Mouse (Mus musculus): ENCODE results near the gene Parp16. TPM values are rescaled to one million over a fixed set of nuclear protein-coding genes. Genes with fewer than 3 reads are reported as not detected.

Gene Parp16
- 1 to 10 TPM; 6.4 to 7.5 TPM for polyA plus RNA-seq (2017; shearing (Covaris generic))

DNA sequence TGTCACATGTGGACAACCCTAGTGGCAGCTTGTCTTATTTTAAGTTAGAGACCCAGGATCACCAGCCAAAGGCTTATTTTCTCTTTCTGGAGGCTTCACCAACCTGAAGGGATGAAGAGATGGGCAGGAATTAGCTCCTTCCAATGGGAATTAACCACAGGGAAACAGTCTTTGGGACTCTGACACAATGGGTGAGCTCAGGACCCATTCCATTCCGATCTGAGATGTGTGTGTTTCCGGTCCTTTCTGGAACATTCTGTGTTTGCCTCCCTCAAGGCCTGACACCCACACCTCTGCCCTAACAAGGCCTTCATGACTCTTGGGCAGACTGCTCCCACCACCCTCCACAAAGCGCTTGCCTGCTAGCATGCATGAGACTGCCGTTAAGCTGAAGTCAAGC lies at the start of gene Parp16:
Gene Parp16 (plus strand): TSS at position 301 of the 400 bp plus-strand sequence.
- ATAC-seq: no peak

DNA sequence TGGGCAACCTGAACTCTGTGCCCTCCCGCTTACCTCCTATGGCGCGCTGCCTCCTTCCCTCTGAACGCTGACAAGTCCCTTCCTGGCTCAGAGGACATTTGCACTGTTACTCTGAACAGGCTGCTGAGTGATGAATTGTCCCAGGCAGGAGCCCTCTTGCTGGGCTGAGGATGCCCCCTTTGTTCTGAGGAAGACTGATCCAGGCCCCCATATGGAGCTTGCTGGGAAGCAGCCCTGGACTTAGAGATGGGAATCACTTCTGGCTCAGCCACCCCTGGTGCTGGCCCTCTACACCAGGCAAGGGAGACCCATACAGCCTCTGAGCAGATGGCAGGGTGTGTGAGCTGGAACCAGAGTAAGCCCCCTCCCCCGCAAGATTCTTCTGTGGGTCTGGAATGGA lies 49.2 kb upstream of the Parp16 start:
- ATAC-seq: no peak

DNA sequence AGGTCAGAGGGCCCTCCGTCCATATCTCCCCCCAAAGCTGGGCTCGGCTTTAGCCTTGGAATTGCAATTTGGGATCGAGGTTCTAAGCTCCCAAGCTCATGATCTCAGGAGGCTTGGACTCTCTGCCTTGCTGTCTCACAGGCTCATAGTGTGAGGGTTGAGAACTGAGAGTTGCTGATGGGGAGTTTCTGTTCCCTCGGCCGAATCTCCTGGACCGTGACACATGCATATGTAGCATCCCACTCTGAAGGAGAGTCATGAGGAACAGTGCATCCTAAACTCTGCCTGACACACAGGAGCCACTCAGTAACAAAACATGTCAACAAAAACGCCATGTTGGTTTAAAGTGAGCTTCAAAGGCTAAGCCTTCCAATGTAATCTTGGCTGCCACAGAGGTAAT lies 46.6 kb upstream of the Parp16 start:
- no peak for ATAC-seq

DNA sequence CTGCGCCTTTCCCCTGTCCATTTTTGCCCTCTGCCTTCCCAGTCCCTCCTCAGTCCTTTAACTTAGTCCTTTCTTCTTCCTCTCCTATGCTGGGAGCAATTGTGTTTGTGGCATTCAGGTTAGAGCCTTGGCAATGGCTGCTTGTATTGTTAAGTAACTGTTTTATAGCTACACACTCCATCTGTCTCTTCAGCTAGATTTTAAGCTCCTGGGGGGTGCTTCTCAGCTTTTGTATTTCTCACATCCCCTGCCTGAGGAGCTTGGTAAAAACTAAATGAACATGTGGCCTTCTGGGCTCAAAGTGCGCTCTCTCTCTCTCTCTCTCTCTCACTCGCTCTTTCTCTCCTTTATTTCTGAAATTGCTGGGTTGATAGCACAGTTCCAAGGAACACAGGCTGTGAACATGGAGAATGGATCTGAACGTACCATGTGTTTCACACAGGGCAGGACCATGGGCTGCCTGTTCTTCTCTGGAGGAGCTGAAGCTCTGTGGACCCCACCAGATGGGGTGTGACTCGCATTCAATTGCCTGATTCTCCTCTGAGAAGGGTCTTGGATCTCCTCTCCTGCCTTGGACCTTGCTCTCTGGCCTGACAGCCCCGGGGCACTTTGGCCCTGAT lies 42.3 kb upstream of the Parp16 start:
- ATAC-seq: no peak

DNA sequence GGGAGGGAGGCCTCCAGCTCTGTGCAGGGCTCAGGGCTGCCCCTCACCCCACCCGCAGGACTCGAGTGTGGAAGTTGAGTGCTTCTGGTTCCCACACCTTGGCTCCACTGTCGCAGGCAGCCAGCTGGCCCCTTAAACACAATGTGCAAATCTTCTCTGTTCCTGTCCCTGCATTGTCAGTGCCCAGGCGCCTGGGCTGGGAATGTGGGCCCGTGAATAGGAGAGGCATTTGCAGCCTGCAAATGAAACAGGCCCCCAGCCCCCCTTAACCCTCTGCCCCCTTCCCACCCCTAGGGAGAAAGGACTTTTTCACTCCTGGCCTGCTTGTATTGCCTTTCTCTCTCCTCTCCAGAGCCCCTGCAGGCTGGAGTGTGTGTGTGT lies 41.8 kb upstream of the Parp16 start:
- ATAC-seq: no peak

DNA sequence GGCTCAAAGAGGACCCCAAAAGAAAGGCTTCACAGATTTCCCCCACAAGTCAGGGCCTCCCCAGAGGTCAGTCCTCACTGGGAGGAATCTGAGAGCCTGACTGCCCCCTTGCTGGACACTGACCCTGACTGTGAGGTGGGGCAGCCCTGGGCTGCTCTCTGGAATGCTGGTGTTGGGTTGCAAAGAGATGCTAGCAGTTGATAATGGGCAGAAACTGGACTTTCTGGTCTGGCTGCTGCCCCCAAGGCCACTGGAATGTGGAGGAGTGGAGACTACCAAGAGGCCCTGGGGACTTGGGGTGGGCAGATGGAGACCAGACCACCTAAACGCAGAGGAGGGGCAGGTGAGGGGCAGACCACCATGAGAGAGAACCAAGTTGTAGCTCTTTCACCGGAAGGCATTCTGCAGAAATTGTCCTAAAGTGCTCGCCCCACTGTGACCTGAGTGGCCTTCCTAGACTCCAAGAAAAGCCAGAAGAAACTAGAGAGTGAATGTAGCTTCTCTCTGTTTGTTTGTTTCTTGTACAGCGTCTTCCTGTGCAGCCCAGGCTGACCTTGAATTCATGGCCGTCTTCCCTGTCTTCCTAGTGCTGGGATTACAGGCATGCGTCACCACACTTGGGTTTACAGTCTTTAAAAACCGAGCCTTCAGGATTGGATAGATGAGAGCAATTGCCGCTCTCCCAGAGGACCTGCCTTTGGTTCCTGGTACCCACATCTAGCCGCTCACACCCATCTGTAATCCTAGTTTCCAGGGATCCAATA lies 40.3 kb upstream of the Parp16 start:
- ATAC-seq: no peak

DNA sequence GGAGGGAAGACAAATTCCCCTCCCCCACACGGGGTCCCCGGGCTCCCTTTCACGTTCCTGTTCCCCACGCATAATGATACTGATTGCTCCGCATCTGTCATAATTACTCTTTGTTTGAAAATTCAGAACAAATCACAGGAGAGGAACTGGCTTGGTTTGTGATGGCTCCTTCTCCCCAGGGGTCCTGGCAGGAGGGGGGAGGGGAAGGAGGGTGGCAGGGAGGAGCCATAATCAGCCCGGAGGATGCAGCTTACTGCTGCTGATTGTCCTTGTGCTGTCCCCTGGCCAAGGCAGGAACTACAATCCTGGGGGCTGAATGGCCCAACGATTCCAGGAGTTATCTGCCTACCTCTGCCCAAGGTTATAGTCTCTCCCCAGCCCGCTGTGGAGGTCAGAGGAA lies 38.5 kb upstream of the Parp16 start:
- ATAC-seq: no peak

DNA sequence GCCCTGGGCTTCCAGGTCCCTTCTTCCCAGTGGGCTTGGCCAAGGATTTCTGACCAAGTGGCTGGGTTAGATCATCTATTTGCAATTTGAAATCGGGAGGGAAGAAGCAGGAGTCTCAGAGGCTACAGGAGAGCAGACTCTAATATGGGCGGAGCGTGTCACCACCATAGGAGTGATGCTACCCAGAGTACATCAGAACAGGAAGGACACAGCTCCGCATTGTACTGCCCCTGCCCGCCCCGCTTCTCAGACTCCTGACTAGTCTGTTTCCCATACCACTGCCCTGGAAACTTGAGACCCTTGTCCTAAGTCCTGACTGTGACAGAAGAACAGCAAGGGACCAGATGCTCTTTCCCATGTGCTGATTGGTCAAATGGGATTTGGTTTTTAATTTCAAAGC lies 37.5 kb upstream of the Parp16 start:
- ATAC-seq: no peak

DNA sequence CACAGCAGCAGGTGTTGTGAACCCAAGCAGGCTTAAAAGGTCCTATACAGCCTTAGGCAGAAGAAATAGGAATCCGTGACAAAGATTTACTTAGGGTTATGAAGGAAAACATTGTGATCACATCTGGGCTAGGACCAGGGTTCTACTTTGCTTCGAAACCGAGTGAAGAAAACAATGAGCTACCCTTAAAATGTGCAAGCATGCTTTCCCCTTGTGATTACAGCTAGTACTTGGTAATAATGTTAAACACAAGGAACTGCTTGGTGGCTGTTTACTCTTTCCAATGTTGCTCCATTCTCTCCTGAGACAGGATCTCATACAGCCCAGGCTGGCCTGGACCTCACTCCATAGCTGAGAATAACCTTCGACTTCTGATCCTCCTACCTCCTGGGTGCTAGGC lies 34.0 kb upstream of the Parp16 start:
- ATAC-seq: no peak

DNA sequence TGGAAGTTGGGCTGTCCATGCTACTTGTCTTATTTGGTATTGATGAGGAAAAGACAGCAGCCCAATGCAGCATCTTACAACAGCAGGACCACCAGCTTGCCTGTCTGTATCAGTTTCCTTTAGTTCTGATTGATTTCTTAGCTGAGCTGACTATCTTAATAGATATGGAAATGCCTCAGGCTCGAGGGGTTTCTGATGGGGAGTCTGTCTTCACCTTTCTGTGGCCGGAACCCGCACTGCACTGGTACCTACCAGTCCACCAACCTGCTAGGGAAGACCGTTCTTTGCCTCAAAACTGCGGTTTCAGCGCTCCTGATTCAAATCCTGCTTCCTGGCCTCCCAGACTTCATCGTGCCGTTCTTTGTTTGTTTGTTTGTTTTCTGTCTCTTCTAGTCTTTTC lies 33.3 kb upstream of the Parp16 start:
- ATAC-seq: no peak

DNA sequence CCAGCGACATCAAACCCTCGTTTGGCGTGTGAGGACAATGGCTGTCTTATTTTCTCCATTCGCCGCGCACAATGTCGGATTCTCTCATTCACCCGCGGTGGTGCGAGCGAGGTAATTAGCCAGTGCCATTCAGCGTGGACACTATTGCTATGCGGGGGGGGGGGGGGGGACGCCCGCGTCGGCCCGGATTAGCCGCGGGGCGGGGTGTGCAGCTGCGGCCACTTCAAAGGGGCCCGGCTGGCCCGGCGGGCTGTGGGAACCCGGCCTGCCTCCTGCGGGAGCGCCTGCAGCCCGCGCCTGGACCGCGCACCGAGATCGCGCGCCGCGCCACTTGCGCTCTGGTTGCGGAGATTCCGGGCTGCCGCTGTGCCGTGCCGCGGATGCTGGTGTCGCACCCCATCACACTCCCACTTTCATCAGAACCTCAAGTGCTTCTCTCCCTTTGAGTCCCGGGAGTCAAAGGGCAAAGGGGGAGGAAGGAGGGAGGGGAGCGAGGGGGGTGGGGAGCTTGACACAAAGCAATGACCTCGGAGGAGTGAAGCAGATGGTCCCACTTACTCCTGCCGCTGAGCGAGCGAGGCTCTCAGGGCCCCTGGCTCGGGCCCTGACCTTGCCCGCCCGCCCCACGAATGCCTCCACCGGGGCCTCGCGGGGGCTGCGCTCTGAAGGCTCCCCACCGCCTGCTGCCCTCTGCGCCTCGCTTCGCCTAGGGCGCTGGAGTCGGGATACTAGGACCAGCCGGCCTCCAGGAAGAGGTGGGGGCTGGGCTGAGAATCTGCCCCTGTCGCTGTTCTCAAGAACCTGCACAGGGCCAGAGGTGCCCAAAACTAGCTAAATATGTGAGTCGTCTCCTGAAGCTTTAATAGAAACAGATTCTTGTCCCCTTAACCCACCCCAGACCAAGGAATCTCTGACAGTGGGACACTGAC lies 32.2 kb upstream of the Parp16 start:
- no peak for ATAC-seq

DNA sequence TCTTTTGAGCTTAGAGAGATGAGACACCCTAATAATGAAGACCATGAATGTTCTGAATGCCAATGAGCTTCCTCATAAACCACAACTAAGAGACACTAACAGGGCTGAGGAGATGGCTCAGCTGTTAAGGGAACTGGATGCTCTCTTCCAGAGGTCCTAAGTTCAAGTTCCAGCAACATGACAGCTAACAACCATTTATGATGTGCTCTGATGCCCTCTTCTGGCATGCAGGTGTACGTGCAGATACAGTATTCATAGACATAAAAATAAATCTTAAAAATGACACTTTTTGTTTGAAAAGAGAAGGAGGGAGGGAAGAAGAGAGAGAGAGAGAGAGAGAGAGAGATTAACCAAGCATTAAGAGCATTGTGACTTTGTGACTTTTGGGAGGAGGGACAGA lies 30.3 kb upstream of the Parp16 start:
- no peak for ATAC-seq

DNA sequence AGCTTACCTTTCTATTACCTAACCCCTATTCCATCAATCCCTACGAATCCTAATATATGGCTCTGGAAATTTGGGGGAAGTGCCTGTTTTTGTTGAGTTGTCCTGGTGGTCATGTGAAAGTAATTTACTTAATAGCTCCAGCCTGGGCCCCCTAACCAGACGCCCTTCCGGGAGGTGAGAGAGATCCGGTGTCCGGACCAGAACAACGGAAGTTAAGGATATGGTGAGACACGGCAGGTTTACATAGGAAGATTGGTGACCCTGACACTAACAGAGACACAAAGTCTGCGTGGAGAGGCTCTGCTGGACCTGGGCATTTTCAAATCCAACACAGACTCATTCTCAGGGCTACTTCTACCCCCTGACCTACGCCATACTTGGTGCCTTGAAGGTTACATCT lies 28.8 kb upstream of the Parp16 start:
- ATAC-seq: no peak

DNA sequence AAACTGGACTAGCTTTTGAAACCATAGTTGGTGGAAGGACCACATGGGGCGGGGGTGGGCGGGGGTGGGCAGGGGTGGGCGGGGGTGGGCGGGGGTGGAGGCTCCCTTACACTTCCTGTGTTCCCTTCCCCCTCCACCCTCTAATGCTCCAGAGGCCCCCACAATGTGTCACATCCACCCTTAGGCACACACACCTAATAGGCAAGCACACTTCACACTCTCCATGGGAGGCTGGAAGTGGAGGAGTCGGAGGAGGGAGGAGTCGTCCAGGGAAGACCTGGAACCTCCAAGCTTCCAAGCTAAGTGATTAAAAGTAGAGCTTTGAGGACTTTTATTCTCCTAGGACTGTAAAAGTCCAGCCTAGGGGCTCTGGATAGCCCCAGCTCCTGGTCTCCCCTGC lies 26.6 kb upstream of the Parp16 start:
- ATAC-seq: no peak

DNA sequence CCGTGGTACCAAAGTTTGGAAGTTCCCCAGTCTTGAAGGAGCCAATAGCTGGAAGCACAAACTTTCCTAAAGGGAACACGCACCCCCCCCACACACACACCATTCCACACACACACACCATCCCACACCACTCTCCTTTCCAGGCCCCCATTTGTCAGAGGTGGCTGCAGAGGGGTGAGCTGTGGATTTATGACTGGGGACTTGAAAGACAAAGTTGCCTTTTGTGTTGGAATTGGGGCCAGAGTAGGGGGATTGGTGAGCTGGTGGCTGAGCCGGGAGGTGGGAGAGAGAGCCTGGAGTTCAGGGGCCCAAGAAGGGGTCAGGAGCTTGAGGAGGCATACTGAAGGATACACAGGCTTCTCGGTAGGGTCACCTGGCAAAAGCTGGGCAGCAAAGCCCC lies 26.2 kb upstream of the Parp16 start:
- no peak for ATAC-seq

DNA sequence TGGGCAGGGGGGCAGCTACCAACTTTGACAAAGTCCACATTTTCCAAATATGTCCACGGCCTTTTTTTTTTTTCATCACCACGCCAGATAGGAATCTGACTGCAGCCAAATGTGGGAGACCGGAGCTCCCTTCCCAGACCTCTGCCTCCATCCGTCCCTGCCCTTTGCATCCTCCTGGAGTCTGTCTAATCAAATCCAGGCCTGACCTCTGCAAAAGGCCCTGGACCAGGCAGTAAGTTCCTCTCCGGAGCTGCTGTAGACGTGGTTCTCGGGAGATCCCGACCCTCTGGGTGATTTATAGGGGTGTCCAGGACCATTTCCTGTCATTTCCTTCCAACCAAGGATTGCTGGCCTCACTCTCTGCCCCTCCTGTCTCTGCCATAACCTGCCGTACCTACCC lies 22.5 kb upstream of the Parp16 start:
- ATAC-seq: no peak

DNA sequence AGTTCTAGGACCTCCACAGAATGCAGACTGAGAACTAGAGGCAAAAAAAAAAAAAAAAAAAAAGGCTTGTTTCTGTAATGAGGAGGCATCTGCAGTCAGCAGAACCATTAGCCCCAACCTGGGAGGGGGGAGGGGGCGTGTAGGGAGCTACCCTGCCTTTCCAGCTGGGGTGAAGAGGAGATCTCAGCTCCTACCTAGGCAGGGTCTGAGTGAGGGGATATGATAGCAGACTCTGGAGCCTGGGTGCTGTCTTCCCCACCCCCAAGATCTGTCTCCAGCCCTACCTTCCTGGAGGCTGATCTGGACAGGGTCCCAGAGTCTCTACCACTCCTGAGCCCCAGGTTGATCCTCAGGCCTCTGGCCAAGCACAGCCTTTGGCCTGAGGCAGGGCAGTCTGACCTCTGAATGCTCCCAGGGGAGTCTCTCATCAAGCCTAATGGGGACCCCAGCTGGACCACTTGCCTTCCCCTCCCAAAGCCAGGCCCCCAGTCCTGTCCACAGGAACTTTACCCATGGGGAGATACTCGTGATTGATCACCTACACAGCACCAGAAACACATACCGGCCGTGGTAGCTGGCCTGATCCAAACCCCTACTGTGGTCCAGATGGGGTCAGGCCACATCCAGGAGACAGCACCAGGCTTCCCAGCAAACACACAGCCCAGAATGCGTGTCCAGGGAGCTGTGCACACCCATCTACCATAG lies 19.8 kb upstream of the Parp16 start:
- no peak for ATAC-seq

DNA sequence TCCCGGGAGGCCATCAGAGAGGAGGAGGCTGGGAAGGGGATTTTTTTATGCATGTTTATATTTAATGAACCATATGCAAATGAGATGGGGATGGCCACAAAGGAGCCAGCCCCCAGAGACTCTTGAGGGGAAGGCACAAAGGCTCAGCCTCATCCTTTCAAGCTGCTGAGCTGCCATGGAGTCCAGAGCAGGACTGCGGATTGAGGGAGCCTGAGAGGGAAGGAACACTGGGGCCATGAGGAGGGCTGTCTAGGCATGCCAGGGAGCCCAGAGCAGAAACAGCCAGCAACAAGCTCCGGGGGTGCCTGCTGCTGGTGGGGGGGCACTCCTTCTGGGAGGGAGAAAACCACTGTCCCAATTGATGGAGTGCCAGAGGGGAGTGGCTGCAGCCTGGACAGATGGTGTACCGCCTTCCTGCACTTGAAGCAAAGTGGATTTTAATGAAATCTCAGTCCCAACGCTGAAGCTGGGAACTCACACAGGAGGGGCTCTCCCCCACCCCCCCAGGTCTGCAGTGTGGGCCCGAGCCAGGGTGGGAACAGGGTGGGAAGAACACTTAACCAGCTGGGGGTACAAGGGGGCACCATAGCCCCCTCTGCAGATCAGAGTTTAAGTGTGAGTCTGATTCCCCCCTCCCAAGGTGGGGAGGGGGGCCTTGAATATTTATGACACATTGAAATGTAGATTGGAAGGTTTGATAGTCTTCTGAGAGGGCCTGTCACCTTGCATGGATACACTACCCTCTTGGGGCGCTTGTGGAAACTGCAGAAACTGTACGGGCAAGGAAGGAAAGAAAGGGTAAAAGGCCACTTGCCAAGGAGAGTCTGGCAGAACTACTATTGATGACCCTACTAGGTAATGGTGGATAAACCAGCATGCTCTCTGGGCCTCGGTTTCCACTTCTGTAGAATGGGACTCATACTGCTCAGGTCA lies 18.9 kb upstream of the Parp16 start:
- no peak for ATAC-seq

DNA sequence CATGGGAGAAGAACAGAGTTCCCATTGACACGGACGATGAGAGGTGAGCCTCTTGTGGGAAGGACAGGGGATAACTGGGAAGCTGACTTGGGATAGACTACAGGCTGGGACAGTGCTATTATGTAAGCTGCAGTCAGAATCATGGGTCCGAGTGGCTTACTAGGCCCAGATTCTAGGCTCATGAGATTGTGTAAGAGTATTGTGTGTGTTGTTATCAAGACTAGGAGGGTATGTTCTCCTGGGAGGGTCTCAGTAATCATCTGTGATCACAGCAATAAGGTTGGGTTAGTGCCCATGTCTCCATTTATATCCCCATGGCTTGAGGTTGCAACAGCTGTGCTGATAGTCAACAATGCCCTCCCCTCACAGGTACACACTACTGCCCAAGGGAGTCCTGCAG lies 17.7 kb upstream of the Parp16 start:
- no peak for ATAC-seq

DNA sequence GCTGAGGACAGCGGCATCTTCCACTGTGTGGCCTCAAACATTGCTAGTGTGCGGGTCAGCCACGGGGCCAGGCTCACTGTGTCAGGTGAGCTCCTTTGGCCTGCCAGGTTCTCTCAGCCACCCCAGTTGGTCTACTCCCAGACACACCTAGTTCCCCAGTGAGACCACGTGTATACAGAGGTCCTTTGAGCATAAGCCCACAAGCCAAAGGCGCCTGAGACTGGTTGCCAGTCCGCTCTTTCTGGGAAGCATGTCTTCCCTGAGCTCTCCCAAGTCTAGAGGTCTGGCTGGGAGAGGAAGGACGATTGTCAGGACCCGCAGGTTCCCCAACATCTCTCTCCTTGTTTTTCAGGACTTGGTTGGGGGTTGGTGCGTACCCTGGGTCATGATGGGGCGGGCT lies 17.2 kb upstream of the Parp16 start:
- no peak for ATAC-seq

DNA sequence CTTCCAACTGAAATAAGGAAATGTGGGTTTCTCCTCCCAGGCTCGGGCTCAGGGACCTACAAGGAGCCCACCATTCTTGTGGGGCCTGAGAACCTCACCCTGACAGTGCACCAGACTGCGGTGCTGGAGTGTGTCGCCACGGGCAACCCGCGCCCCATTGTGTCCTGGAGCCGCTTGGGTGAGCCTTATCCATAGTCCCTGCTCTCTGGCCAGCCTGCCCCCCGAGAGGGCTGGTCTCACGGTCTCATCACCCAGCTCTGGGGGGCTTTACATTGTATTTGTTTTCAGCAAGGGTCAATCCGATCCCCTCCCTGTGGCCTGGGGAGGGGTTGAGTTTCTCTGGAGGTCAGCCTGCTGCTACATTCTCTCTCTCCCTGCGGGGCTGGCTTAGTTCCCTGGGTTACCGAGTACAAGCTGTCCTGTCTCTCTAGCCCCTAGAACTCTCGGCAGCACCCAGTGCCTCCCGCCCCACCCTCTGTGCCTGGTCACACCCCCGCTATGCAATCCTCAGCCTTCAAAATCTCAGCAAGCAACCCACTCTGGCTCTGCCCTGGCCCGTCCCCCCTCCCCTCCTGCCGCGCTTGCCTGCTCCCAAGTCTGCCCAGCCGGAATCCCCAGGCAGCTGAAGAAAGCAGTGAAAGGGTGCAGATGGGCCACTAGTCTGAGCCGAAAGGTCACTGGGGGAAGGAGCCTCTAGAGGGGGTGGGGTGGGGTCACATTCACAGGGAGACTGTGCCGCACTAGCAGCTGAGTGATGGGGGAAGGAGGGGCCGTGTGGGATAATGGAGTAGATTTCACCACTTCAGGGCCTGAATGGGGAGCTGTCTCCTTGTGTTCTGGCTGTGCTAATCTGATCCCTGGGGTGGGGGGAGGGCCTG lies 16.6 kb upstream of the Parp16 start:
- ATAC-seq: no peak
